Mouse (Mus musculus): ENCODE results near the gene Olfr522. TPM values are rescaled to one million over a fixed set of nuclear protein-coding genes. Genes with fewer than 3 reads are reported as not detected.

Olfr522 gene
- polyA plus RNA-seq (2014; fragmentation: Nextera tagmentation; extraction: Ambion mirVana) = not detected in 2 replicates

- H3K27me3 ChIP-seq (ENCODE audit: control insufficient read depth, insufficient read depth, low read length) = no peaks in the 10 kb centered on the region
- no peak within 1 kb of the TSS for H3K4me2 ChIP-seq
- H3K4me1 ChIP-seq (ENCODE audit: control insufficient read depth, insufficient read depth, low read length) = no peaks in the 10 kb centered on the region
- DNase-seq (ENCODE audit: low spot score, missing footprints) (no peak), ATAC-seq (ENCODE audit: low FRiP score) (no peak)
- no peaks in the 10 kb centered on the region for H3K9me3 ChIP-seq (ENCODE audit: control insufficient read depth, low read length)
- no peaks in the 10 kb centered on the region for H3K36me3 ChIP-seq (ENCODE audit: control insufficient read depth, insufficient read depth, low read length)
- no peak within 1 kb of the TSS for H3K4me3 ChIP-seq (ENCODE audit: low read depth, low read length)
- 77% methylated on average over 7 of the region's 7 CpGs for whole genome bisulfite sequencing
- no peak within 1 kb of the TSS for H3K9ac ChIP-seq (ENCODE audit: low read length)
- no peak within 1 kb of the TSS for H3K27ac ChIP-seq (ENCODE audit: low read depth, low read length)
These were observed at the start of gene Olfr522 for GRCm38 (mm10) chr7:140164664-140165063. Gene Olfr522 (minus strand): TSS chr7:140164764.

GRCm38 (mm10) chr7:140213841-140214240 lies 49.3 kb upstream of the Olfr522 start:
- Histone ChIP-seq H3K4me2 (no peak overlapping the region), H3K9ac (ENCODE audit: low read length) (no peak overlapping the region), H3K9me3 (ENCODE audit: control insufficient read depth, low read length) (no peaks in the 10 kb centered on the region), H3K4me1 (ENCODE audit: control insufficient read depth, insufficient read depth, low read length) (no peaks in the 10 kb centered on the region), H3K27me3 (ENCODE audit: control insufficient read depth, insufficient read depth, low read length) (no peaks in the 10 kb centered on the region), H3K36me3 (ENCODE audit: control insufficient read depth, insufficient read depth, low read length) (no peaks in the 10 kb centered on the region), H3K27ac (ENCODE audit: low read depth, low read length) (no peak overlapping the region), H3K4me3 (ENCODE audit: low read depth, low read length) (no peak overlapping the region)
- ATAC-seq (ENCODE audit: low FRiP score) = no peak
- no peak for DNase-seq (ENCODE audit: low spot score, missing footprints)
- 89% methylated on average over 5 of the region's 5 CpGs for WGBS

- H3K9me3 ChIP-seq (ENCODE audit: control insufficient read depth, low read length) = no peaks in the 10 kb centered on the region
- H3K27ac ChIP-seq (ENCODE audit: low read depth, low read length) = no peak overlapping the region
- ATAC-seq (ENCODE audit: low FRiP score) (no peak), DNase-seq (ENCODE audit: low spot score, missing footprints) (peak; percentile 21)
- no peak overlapping the region for H3K4me2 ChIP-seq
- H3K9ac ChIP-seq (ENCODE audit: low read length) = no peak overlapping the region
- H3K4me3 ChIP-seq (ENCODE audit: low read depth, low read length) = no peak overlapping the region
- no peaks in the 10 kb centered on the region for H3K4me1 ChIP-seq (ENCODE audit: control insufficient read depth, insufficient read depth, low read length)
- no peaks in the 10 kb centered on the region for H3K36me3 ChIP-seq (ENCODE audit: control insufficient read depth, insufficient read depth, low read length)
- H3K27me3 ChIP-seq (ENCODE audit: control insufficient read depth, insufficient read depth, low read length) = no peaks in the 10 kb centered on the region
- WGBS = 81% methylated on average over 3 of the region's 3 CpGs
These were observed 44.1 kb upstream of the Olfr522 start for GRCm38 (mm10) chr7:140208677-140209076.

GRCm38 (mm10) chr7:140208153-140208552 lies 43.6 kb upstream of the Olfr522 start:
- peak; percentile 54 for DNase-seq (ENCODE audit: low spot score, missing footprints)
- Histone ChIP-seq H3K4me2 (no peak overlapping the region), H3K9ac (ENCODE audit: low read length) (no peak overlapping the region), H3K36me3 (ENCODE audit: control insufficient read depth, insufficient read depth, low read length) (no peaks in the 10 kb centered on the region), H3K4me1 (ENCODE audit: control insufficient read depth, insufficient read depth, low read length) (no peaks in the 10 kb centered on the region), H3K27ac (ENCODE audit: low read depth, low read length) (no peak overlapping the region), H3K4me3 (ENCODE audit: low read depth, low read length) (no peak overlapping the region), H3K27me3 (ENCODE audit: control insufficient read depth, insufficient read depth, low read length) (no peaks in the 10 kb centered on the region), H3K9me3 (ENCODE audit: control insufficient read depth, low read length) (no peaks in the 10 kb centered on the region)
- WGBS = 82% methylated on average over 8 of the region's 8 CpGs
- ATAC-seq (ENCODE audit: low FRiP score) = no peak

GRCm38 (mm10) chr7:140206904-140207303 lies 42.3 kb upstream of the Olfr522 start:
- no peak overlapping the region for H3K4me3 ChIP-seq (ENCODE audit: low read depth, low read length)
- WGBS = 87% methylated on average over 3 of the region's 3 CpGs
- ATAC-seq (ENCODE audit: low FRiP score) (no peak), DNase-seq (ENCODE audit: low spot score, missing footprints) (no peak)
- no peaks in the 10 kb centered on the region for H3K4me1 ChIP-seq (ENCODE audit: control insufficient read depth, insufficient read depth, low read length)
- H3K4me2 ChIP-seq = no peak overlapping the region
- no peaks in the 10 kb centered on the region for H3K9me3 ChIP-seq (ENCODE audit: control insufficient read depth, low read length)
- no peaks in the 10 kb centered on the region for H3K27me3 ChIP-seq (ENCODE audit: control insufficient read depth, insufficient read depth, low read length)
- H3K9ac ChIP-seq (ENCODE audit: low read length) = no peak overlapping the region
- no peak overlapping the region for H3K27ac ChIP-seq (ENCODE audit: low read depth, low read length)
- no peaks in the 10 kb centered on the region for H3K36me3 ChIP-seq (ENCODE audit: control insufficient read depth, insufficient read depth, low read length)

- ATAC-seq (ENCODE audit: low FRiP score) (no peak), DNase-seq (ENCODE audit: low spot score, missing footprints) (no peak)
- Histone ChIP-seq H3K4me1 (ENCODE audit: control insufficient read depth, insufficient read depth, low read length) (no peaks in the 10 kb centered on the region), H3K27me3 (ENCODE audit: control insufficient read depth, insufficient read depth, low read length) (no peaks in the 10 kb centered on the region), H3K9ac (ENCODE audit: low read length) (no peak within 1 kb of the TSS), H3K9me3 (ENCODE audit: control insufficient read depth, low read length) (no peaks in the 10 kb centered on the region), H3K4me2 (no peak within 1 kb of the TSS), H3K27ac (ENCODE audit: low read depth, low read length) (no peak within 1 kb of the TSS), H3K36me3 (ENCODE audit: control insufficient read depth, insufficient read depth, low read length) (no peaks in the 10 kb centered on the region), H3K4me3 (ENCODE audit: low read depth, low read length) (no peak within 1 kb of the TSS)
These were observed 41.3 kb upstream of the Olfr522 start, which contains the start of gene Olfr524 for GRCm38 (mm10) chr7:140205864-140206263. Gene Olfr524 (minus strand): TSS chr7:140205964.

- no peak overlapping the region for H3K27ac ChIP-seq (ENCODE audit: low read depth, low read length)
- H3K9me3 ChIP-seq (ENCODE audit: control insufficient read depth, low read length) = no peaks in the 10 kb centered on the region
- H3K9ac ChIP-seq (ENCODE audit: low read length) = no peak overlapping the region
- H3K36me3 ChIP-seq (ENCODE audit: control insufficient read depth, insufficient read depth, low read length) = no peaks in the 10 kb centered on the region
- H3K4me2 ChIP-seq = no peak overlapping the region
- no peak for DNase-seq (ENCODE audit: low spot score, missing footprints)
- 92% methylated on average over 4 of the region's 4 CpGs for WGBS
- H3K4me3 ChIP-seq (ENCODE audit: low read depth, low read length) = no peak overlapping the region
- ATAC-seq (ENCODE audit: low FRiP score) = no peak
- no peaks in the 10 kb centered on the region for H3K27me3 ChIP-seq (ENCODE audit: control insufficient read depth, insufficient read depth, low read length)
- no peaks in the 10 kb centered on the region for H3K4me1 ChIP-seq (ENCODE audit: control insufficient read depth, insufficient read depth, low read length)
These were observed 36.5 kb upstream of the Olfr522 start for GRCm38 (mm10) chr7:140201090-140201489.

- 84% methylated on average over 8 of the region's 8 CpGs for WGBS
- H3K36me3 ChIP-seq (ENCODE audit: control insufficient read depth, insufficient read depth, low read length) = no peaks in the 10 kb centered on the region
- H3K9ac ChIP-seq (ENCODE audit: low read length) = no peak overlapping the region
- H3K4me2 ChIP-seq = no peak overlapping the region
- H3K4me1 ChIP-seq (ENCODE audit: control insufficient read depth, insufficient read depth, low read length) = no peaks in the 10 kb centered on the region
- ATAC-seq (ENCODE audit: low FRiP score) = no peak
- no peak overlapping the region for H3K4me3 ChIP-seq (ENCODE audit: low read depth, low read length)
- H3K27ac ChIP-seq (ENCODE audit: low read depth, low read length) = no peak overlapping the region
- no peaks in the 10 kb centered on the region for H3K9me3 ChIP-seq (ENCODE audit: control insufficient read depth, low read length)
- DNase-seq (ENCODE audit: low spot score, missing footprints) = peak; percentile 59
- no peaks in the 10 kb centered on the region for H3K27me3 ChIP-seq (ENCODE audit: control insufficient read depth, insufficient read depth, low read length)
These were observed 31.4 kb upstream of the Olfr522 start for GRCm38 (mm10) chr7:140196002-140196401.

GRCm38 (mm10) chr7:140194031-140194430 lies 29.5 kb upstream of the Olfr522 start:
- 90% methylated on average over 4 of the region's 4 CpGs for WGBS
- no peak for ATAC-seq (ENCODE audit: low FRiP score)

GRCm38 (mm10) chr7:140192851-140193250 lies 28.3 kb upstream of the Olfr522 start:
- H3K4me3 ChIP-seq (ENCODE audit: low read depth, low read length) = no peak overlapping the region
- H3K9me3 ChIP-seq (ENCODE audit: control insufficient read depth, low read length) = no peaks in the 10 kb centered on the region
- no peaks in the 10 kb centered on the region for H3K36me3 ChIP-seq (ENCODE audit: control insufficient read depth, insufficient read depth, low read length)
- H3K27me3 ChIP-seq (ENCODE audit: control insufficient read depth, insufficient read depth, low read length) = no peaks in the 10 kb centered on the region
- 86% methylated on average over 2 of the region's 2 CpGs for WGBS
- H3K4me2 ChIP-seq = no peak overlapping the region
- H3K27ac ChIP-seq (ENCODE audit: low read depth, low read length) = no peak overlapping the region
- H3K9ac ChIP-seq (ENCODE audit: low read length) = no peak overlapping the region
- no peaks in the 10 kb centered on the region for H3K4me1 ChIP-seq (ENCODE audit: control insufficient read depth, insufficient read depth, low read length)
- DNase-seq (ENCODE audit: low spot score, missing footprints) (no peak), ATAC-seq (ENCODE audit: low FRiP score) (no peak)

More at GRCm38 (mm10) chr7:140194031-140194430, 29.5 kb upstream of the Olfr522 start:
- no peaks in the 10 kb centered on the region for H3K4me1 ChIP-seq (ENCODE audit: control insufficient read depth, insufficient read depth, low read length)
- no peaks in the 10 kb centered on the region for H3K9me3 ChIP-seq (ENCODE audit: control insufficient read depth, low read length)
- H3K27me3 ChIP-seq (ENCODE audit: control insufficient read depth, insufficient read depth, low read length) = no peaks in the 10 kb centered on the region
- no peak overlapping the region for H3K27ac ChIP-seq (ENCODE audit: low read depth, low read length)
- DNase-seq (ENCODE audit: low spot score, missing footprints) = no peak
- no peak overlapping the region for H3K4me2 ChIP-seq
- no peak overlapping the region for H3K9ac ChIP-seq (ENCODE audit: low read length)
- no peak overlapping the region for H3K4me3 ChIP-seq (ENCODE audit: low read depth, low read length)
- no peaks in the 10 kb centered on the region for H3K36me3 ChIP-seq (ENCODE audit: control insufficient read depth, insufficient read depth, low read length)

Data from midbrain, embryonic 11.5 days (tissue).